Mouse (Mus musculus) cortical plate, adult 2 months (tissue): ENCODE results near the gene Sult4a1.

Experiments
- CTCF ChIP-seq: fragments of 200-500 bp; IDR thresholded peaks from 2 replicates; pipeline ENCODE4 v1.5.1; 2011; ENCODE audit warnings: mild to moderate bottlenecking, control low read depth, low read length; ENCODE audit not compliant: insufficient read depth; ENCODE audit errors: extremely low read depth
- POLR2A ChIP-seq: fragments of 200-500 bp; IDR thresholded peaks from 2 replicates; pipeline ENCODE4 v1.6.1; 2011; ENCODE audit warnings: mild to moderate bottlenecking, low read length, control low read depth; ENCODE audit not compliant: insufficient read depth; ENCODE audit errors: extremely low read depth

GRCm38 (mm10) chr15:84049570-84049969 is 56.0 kb downstream of the Sult4a1 start:
- no peak for TF ChIP-seq POLR2A
- TF ChIP-seq CTCF, result no peak
